In the genomic region with DNA sequence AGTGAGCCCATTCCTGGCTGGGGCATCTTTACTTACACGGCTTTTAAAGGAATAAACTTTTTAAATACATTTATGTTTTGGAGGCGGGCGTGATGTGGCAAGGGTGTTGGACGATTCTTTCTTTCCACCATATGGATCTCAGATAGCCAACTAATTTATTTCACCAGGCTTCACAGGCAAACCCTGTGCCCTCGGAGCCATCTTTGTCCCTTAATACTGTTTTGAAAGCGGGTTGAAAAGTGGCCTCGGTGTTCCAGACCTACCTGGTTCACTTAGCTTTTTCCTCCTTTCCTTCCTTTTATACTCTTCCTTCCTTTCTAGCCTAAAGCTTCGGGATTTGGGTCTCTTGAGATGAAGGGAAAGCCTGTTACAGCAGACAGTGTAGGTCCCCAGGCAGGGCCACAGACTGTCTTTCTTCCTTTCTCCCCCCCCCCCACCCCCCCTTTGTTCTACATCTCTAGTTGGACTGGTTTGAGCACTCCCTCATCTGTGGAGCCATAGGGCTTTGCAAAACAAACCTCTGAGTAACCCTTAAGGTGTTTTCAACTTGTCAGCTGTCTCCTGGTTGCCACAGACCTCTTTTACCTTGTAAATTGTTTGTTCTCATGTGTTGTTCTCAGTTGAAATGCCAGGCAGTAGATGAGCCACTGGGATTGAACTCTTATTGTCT, we compare ENCODE assay signal across 8 mouse cellular contexts. TPM values are rescaled to one million over a fixed set of nuclear protein-coding genes. Genes with fewer than 3 reads are reported as not detected.
DNase-seq lines count a peak whose midpoint lies in the region; ATAC-seq and TF ChIP-seq lines count a peak whose summit lies in the region.

No protein-coding gene starts in this region.

- 2% methylated on average over 8 of the region's 8 CpGs for WGBS in heart, embryonic 13.5 days
- 6% methylated on average over 8 of the region's 8 CpGs for WGBS in limb, embryonic 12.5 days
- 10% methylated on average over 8 of the region's 8 CpGs for WGBS in neural tube, embryonic 14.5 days

- H3K9me3 ChIP-seq in heart, embryonic 13.5 days, result no peaks in the 10 kb centered on the region
- H3K9me3 ChIP-seq in CH12.LX (replicated peaks; ENCODE audit: low read length), result no peaks in the 10 kb centered on the region
- no peaks in the 10 kb centered on the region for H3K9me3 ChIP-seq in limb, embryonic 12.5 days
- no peaks in the 10 kb centered on the region for H3K9me3 ChIP-seq in neural tube, embryonic 14.5 days (ENCODE audit: control insufficient read depth, low read length)

- H3K4me2 ChIP-seq in heart, embryonic 13.5 days, result peak overlapping the region; percentile 92
- H3K4me2 ChIP-seq in CH12.LX (ENCODE audit: insufficient read depth, low read depth, poor library complexity, severe bottlenecking), result peak overlapping the region; percentile 92
- H3K4me2 ChIP-seq in limb, embryonic 12.5 days, result peak overlapping the region; percentile 86
- H3K4me2 ChIP-seq in neural tube, embryonic 14.5 days (ENCODE audit: low read depth, low read length), result peak overlapping the region; percentile 88

- TF ChIP-seq CTCF in CH12.LX (conservative IDR thresholded peaks at IDR 0.05 in 1 of 2, IDR thresholded peaks at IDR 0.05 in 1 of 2; ENCODE audit: low read depth in 2 of 2, low read length in 2 of 2), result no peak
- TF ChIP-seq CTCF in embryonic fibroblast, embryonic 13.5 days (IDR thresholded peaks at IDR 0.05; ENCODE audit: borderline replicate concordance, insufficient read depth, low read length), result no peak

- in situ Hi-C loops in CH12.LX (cut with MboI; ENCODE audit: low pct_ligation_motif_present, low pct_unique_long_range_greater_than_20kb, low sequenced_read_pairs), result no loop called here

- H3K27me3 ChIP-seq in heart, embryonic 13.5 days (replicated peaks), result no peaks in the 10 kb centered on the region
- no peaks in the 10 kb centered on the region for H3K27me3 ChIP-seq in CH12.LX (replicated peaks)
- no peaks in the 10 kb centered on the region for H3K27me3 ChIP-seq in limb, embryonic 12.5 days
- no peaks in the 10 kb centered on the region for H3K27me3 ChIP-seq in neural tube, embryonic 14.5 days (ENCODE audit: control insufficient read depth, insufficient read depth, low read length)

- TF ChIP-seq POLR2A in CH12.LX (IDR thresholded peaks at IDR 0.05; ENCODE audit: low read depth, low read length), result no peak
- TF ChIP-seq POLR2A in embryonic fibroblast, embryonic 13.5 days (IDR thresholded peaks at IDR 0.05; ENCODE audit: low read depth, low read length), result no peak

- no peak for TF ChIP-seq RAD21 in CH12.LX (IDR thresholded peaks at IDR 0.05; ENCODE audit: low read depth, low read length)

- dilution Hi-C loops in CH12.LX (cut with MboI; ENCODE audit: extremely low pct_ligation_motif_present, extremely low pct_unique_long_range_greater_than_20kb, low sequenced_read_pairs), result no loop called here

- H3K36me3 ChIP-seq in heart, embryonic 13.5 days, result peaks cover 7% of the 10 kb centered on the region
- peaks cover 3 to 14% of the 10 kb centered on the region in 2 experiments for H3K36me3 ChIP-seq in CH12.LX (replicated peaks in 1 of 2; ENCODE audit: control insufficient read depth in 1 of 2, insufficient read depth in 1 of 2, low read length in 1 of 2)
- peaks cover 17% of the 10 kb centered on the region for H3K36me3 ChIP-seq in limb, embryonic 12.5 days
- no peaks in the 10 kb centered on the region for H3K36me3 ChIP-seq in neural tube, embryonic 14.5 days (ENCODE audit: control insufficient read depth, insufficient read depth, low read length)

- no peak for ATAC-seq in heart, embryonic 13.5 days (ENCODE audit: extremely low read depth, insufficient number of reproducible peaks, low FRiP score, low TSS enrichment)
- ATAC-seq in limb, embryonic 12.5 days (ENCODE audit: insufficient number of reproducible peaks, insufficient read depth, low FRiP score, low TSS enrichment, low read depth), result no peak
- ATAC-seq in neural tube, embryonic 14.5 days (ENCODE audit: low read depth), result no peak
- no peak for ATAC-seq in megakaryocyte-erythroid progenitor cell, adult 5-6 weeks (replicated peaks; ENCODE audit: low FRiP score, low TSS enrichment, poor library complexity, severe bottlenecking)

- TF ChIP-seq EP300 in CH12.LX (IDR thresholded peaks at IDR 0.05; ENCODE audit: low read length), result no peak

- H3K27ac ChIP-seq in heart, embryonic 13.5 days (replicated peaks), result peak overlapping the region; percentile 83
- H3K27ac ChIP-seq in CH12.LX (ENCODE audit: insufficient read depth, low read depth), result peak overlapping the region; percentile 64
- peak overlapping the region; percentile 63 for H3K27ac ChIP-seq in embryonic fibroblast, embryonic 13.5 days (ENCODE audit: insufficient read depth, low read length)
- H3K27ac ChIP-seq in limb, embryonic 12.5 days, result peak overlapping the region; percentile 89
- peak overlapping the region; percentile 70 for H3K27ac ChIP-seq in neural tube, embryonic 14.5 days (ENCODE audit: low read depth, low read length)

- H3K4me3 ChIP-seq in heart, embryonic 13.5 days, result peak overlapping the region; percentile 93
- H3K4me3 ChIP-seq in CH12.LX (replicated peaks in 1 of 3; ENCODE audit: low read depth in 2 of 3, low read length in 2 of 3, poor library complexity in 1 of 3), result peak overlapping the region; percentile 61 to 89 (median 74)
- peak overlapping the region; percentile 86 for H3K4me3 ChIP-seq in embryonic fibroblast, embryonic 13.5 days (ENCODE audit: insufficient read depth, low read length)
- H3K4me3 ChIP-seq in limb, embryonic 12.5 days (replicated peaks), result peak overlapping the region; percentile 89
- peak overlapping the region; percentile 85 for H3K4me3 ChIP-seq in neural tube, embryonic 14.5 days (ENCODE audit: low read depth, low read length)

- H3K9ac ChIP-seq in heart, embryonic 13.5 days, result peak overlapping the region; percentile 92
- H3K9ac ChIP-seq in CH12.LX (ENCODE audit: insufficient read depth, low read depth), result peak overlapping the region; percentile 92
- peak overlapping the region; percentile 81 for H3K9ac ChIP-seq in limb, embryonic 12.5 days (replicated peaks)
- peak overlapping the region; percentile 70 for H3K9ac ChIP-seq in neural tube, embryonic 14.5 days (replicated peaks; ENCODE audit: low read depth, low read length)

- peaks cover 18% of the 10 kb centered on the region for H3K79me2 ChIP-seq in CH12.LX (replicated peaks; ENCODE audit: control insufficient read depth, extremely low read depth, insufficient read depth, poor library complexity, severe bottlenecking)

- DNase-seq in heart, postnatal 4 days, result no peak
- peak; percentile 19 for DNase-seq in CH12.LX (ENCODE audit: extremely low read depth)
- no peak for DNase-seq in thymus, postnatal 0 days (ENCODE audit: low spot score)

- H3K4me1 ChIP-seq in heart, embryonic 13.5 days, result peaks cover 21% of the 10 kb centered on the region
- H3K4me1 ChIP-seq in CH12.LX (ENCODE audit: control insufficient read depth in 1 of 2, insufficient read depth in 2 of 2), result peaks cover 5 to 35% of the 10 kb centered on the region in 2 experiments
- 0 out of 2 replicates have a peak, but pooled peaks cover 3% of the 10 kb centered on the region for H3K4me1 ChIP-seq in embryonic fibroblast, embryonic 13.5 days (ENCODE audit: control insufficient read depth, insufficient read depth, low read length)
- peaks cover 13% of the 10 kb centered on the region for H3K4me1 ChIP-seq in limb, embryonic 12.5 days (replicated peaks)
- H3K4me1 ChIP-seq in neural tube, embryonic 14.5 days (ENCODE audit: control insufficient read depth, insufficient read depth, low read length), result peaks cover 11% of the 10 kb centered on the region

RNA-seq across cellular contexts. Expression of a gene that starts 0.7 kb away (rescaled TPM):
- 10.0 and 11.8 TPM in 2 replicates for polyA plus RNA-seq in heart, embryonic 13.5 days (2015; fragmentation: Nextera tagmentation; extraction: Ambion mirVana)
- 1 to 10 TPM; 4.3 to 4.5 TPM for total RNA-seq in heart, postnatal 4 days (2021)
- total RNA-seq in CH12.LX (2012; rRNA removed) (10.2 and 13.3 TPM in 2 replicates), CH12.LX (2014; rRNA removed) (18.2 and 18.8 TPM in 2 replicates)
- 7.8 and 8.1 TPM in 2 replicates for polyA plus RNA-seq in CH12.LX (2012; ENCODE audit: insufficient read length, low read depth)
- 6.0 and 8.3 TPM in 2 replicates for polyA plus RNA-seq in embryonic fibroblast, embryonic 13.5 days (2011; ENCODE audit: insufficient read length, low read depth, missing spikeins)
- 24.0 and 25.2 TPM in 2 replicates for polyA plus RNA-seq in limb, embryonic 12.5 days (2016; fragmentation: Nextera tagmentation; extraction: Ambion mirVana)
- 16.5 and 17.7 TPM in 2 replicates for polyA plus RNA-seq in neural tube, embryonic 14.5 days (2014; fragmentation: Nextera tagmentation; extraction: Ambion mirVana)
- total RNA-seq in megakaryocyte-erythroid progenitor cell, adult 5-6 weeks (2014; fragmentation: Nextera tagmentation), result 6.6 and 8.4 TPM in 2 replicates
- total RNA-seq in megakaryocyte-erythroid progenitor cell, adult 5-6 weeks (2017), result 10.6 and 15.9 TPM in 2 replicates
- polyA plus RNA-seq in thymus, postnatal 0 days (2015; fragmentation: Nextera tagmentation; extraction: Ambion mirVana), result 12.9 and 13.8 TPM in 2 replicates

RNA-seq across cellular contexts. Expression of a gene that starts 1.0 kb away (rescaled TPM):
- polyA plus RNA-seq in heart, embryonic 13.5 days (2015; fragmentation: Nextera tagmentation; extraction: Ambion mirVana), result 18.7 and 20.6 TPM in 2 replicates
- total RNA-seq in heart, postnatal 4 days (2021), result 10 to 100 TPM; 28.4 to 31.1 TPM
- total RNA-seq in CH12.LX (2012; rRNA removed) (7.3 and 8.5 TPM in 2 replicates), CH12.LX (2014; rRNA removed) (5.8 and 6.0 TPM in 2 replicates)
- 18.0 and 20.7 TPM in 2 replicates for polyA plus RNA-seq in CH12.LX (2012; ENCODE audit: insufficient read length, low read depth)
- polyA plus RNA-seq in embryonic fibroblast, embryonic 13.5 days (2011; ENCODE audit: insufficient read length, low read depth, missing spikeins), result 19.8 and 20.6 TPM in 2 replicates
- 28.1 and 28.7 TPM in 2 replicates for polyA plus RNA-seq in limb, embryonic 12.5 days (2016; fragmentation: Nextera tagmentation; extraction: Ambion mirVana)
- 42.3 and 43.5 TPM in 2 replicates for polyA plus RNA-seq in neural tube, embryonic 14.5 days (2014; fragmentation: Nextera tagmentation; extraction: Ambion mirVana)
- total RNA-seq in megakaryocyte-erythroid progenitor cell, adult 5-6 weeks (2014; fragmentation: Nextera tagmentation), result 16.3 and 22.0 TPM in 2 replicates
- total RNA-seq in megakaryocyte-erythroid progenitor cell, adult 5-6 weeks (2017), result 7.7 and 10.1 TPM in 2 replicates
- polyA plus RNA-seq in thymus, postnatal 0 days (2015; fragmentation: Nextera tagmentation; extraction: Ambion mirVana), result 24.2 and 25.2 TPM in 2 replicates

RNA-seq across cellular contexts. Expression of a gene that starts 18.5 kb away (rescaled TPM):
- polyA plus RNA-seq in heart, embryonic 13.5 days (2015; fragmentation: Nextera tagmentation; extraction: Ambion mirVana), result 9.8 and 10.4 TPM in 2 replicates
- 10 to 100 TPM; 21.3 to 22.1 TPM for total RNA-seq in heart, postnatal 4 days (2021)
- total RNA-seq in CH12.LX (2012; rRNA removed), result 21.1 and 21.9 TPM in 2 replicates
- total RNA-seq in CH12.LX (2014; rRNA removed), result 15.8 and 16.2 TPM in 2 replicates
- polyA plus RNA-seq in CH12.LX (2012; ENCODE audit: insufficient read length, low read depth), result 25.3 and 27.1 TPM in 2 replicates
- 23.8 and 26.2 TPM in 2 replicates for polyA plus RNA-seq in embryonic fibroblast, embryonic 13.5 days (2011; ENCODE audit: insufficient read length, low read depth, missing spikeins)
- 22.3 and 24.1 TPM in 2 replicates for polyA plus RNA-seq in limb, embryonic 12.5 days (2016; fragmentation: Nextera tagmentation; extraction: Ambion mirVana)
- polyA plus RNA-seq in neural tube, embryonic 14.5 days (2014; fragmentation: Nextera tagmentation; extraction: Ambion mirVana), result 23.6 and 24.2 TPM in 2 replicates
- 28.0 and 40.5 TPM in 2 replicates for total RNA-seq in megakaryocyte-erythroid progenitor cell, adult 5-6 weeks (2014; fragmentation: Nextera tagmentation)
- 33.1 and 35.6 TPM in 2 replicates for total RNA-seq in megakaryocyte-erythroid progenitor cell, adult 5-6 weeks (2017)
- polyA plus RNA-seq in thymus, postnatal 0 days (2015; fragmentation: Nextera tagmentation; extraction: Ambion mirVana), result 12.7 and 13.0 TPM in 2 replicates
